Mouse (Mus musculus) neural tube, embryonic 14.5 days (tissue): ENCODE results near the gene Rgs12. TPM values are rescaled to one million over a fixed set of nuclear protein-coding genes. Genes with fewer than 3 reads are reported as not detected.

Source experiments
- ATAC-seq: fragments of 200-750 bp; cut with Nextera tagmentation; 2 replicates; pipeline ENCODE4 v1.8.0; 2017; ENCODE audit warnings: low read depth, mild to moderate bottlenecking, moderate TSS enrichment, moderate library complexity
- H3K27ac ChIP-seq: fragments of 300-500 bp; sonication (generic); 2 replicates; pipeline ENCODE4 v1.5.1; 2014; ENCODE audit warnings: low read depth, mild to moderate bottlenecking, control low read depth, low read length, moderate library complexity, mixed read lengths
- H3K27me3 ChIP-seq: fragments of 300-500 bp; sonication (generic); 2 replicates; pipeline ENCODE4 v1.6.1; 2014; ENCODE audit warnings: low read length; ENCODE audit not compliant: control insufficient read depth, insufficient read depth
- H3K36me3 ChIP-seq: fragments of 300-500 bp; sonication (generic); 2 replicates; pipeline ENCODE4 v1.6.1; 2014; ENCODE audit warnings: low read length, mixed read lengths; ENCODE audit not compliant: control insufficient read depth, insufficient read depth
- H3K4me1 ChIP-seq: fragments of 300-500 bp; sonication (generic); 2 replicates; pipeline ENCODE4 v1.6.1; 2014; ENCODE audit warnings: low read length; ENCODE audit not compliant: control insufficient read depth, insufficient read depth
- H3K4me2 ChIP-seq: fragments of 300-500 bp; sonication (generic); 2 replicates; pipeline ENCODE4 v1.6.1; 2014; ENCODE audit warnings: mild to moderate bottlenecking, low read depth, low read length, control low read depth
- H3K4me3 ChIP-seq: fragments of 300-500 bp; sonication (generic); 2 replicates; pipeline ENCODE4 v1.5.1; 2014; ENCODE audit warnings: low read depth, low read length, control low read depth, mixed read lengths
- H3K9ac ChIP-seq: fragments of 300-500 bp; sonication (generic); replicated peaks from 2 replicates; pipeline ENCODE4 v1.6.1; 2014; ENCODE audit warnings: low read depth, mild to moderate bottlenecking, control low read depth, low read length, mixed read lengths
- H3K9me3 ChIP-seq: fragments of 300-500 bp; sonication (generic); 2 replicates; pipeline ENCODE4 v1.6.1; 2016; ENCODE audit warnings: low read length; ENCODE audit not compliant: control insufficient read depth
- WGBS: fragments of 180-500 bp; shearing (Covaris S2); extraction: QIAGEN DNeasy Blood & Tissue Kit; methylation state at CpG from one replicate; pipeline ENCODE4 v1.1.7; 2014; 5-methylcytosine and 5-hydroxymethylcytosine counted together
- polyA plus RNA-seq: library from polyadenylated mRNA; unstranded; fragments of >200 nt; fragmentation: Nextera tagmentation; extraction: Ambion mirVana; gene quantifications from 2 replicates; pipeline ENCODE4 v1.2.1, GENCODE M21; 2014

The Rgs12 gene
- polyA plus RNA-seq, 1 experiment from 2014 or later = 31.6 TPM

DNA sequence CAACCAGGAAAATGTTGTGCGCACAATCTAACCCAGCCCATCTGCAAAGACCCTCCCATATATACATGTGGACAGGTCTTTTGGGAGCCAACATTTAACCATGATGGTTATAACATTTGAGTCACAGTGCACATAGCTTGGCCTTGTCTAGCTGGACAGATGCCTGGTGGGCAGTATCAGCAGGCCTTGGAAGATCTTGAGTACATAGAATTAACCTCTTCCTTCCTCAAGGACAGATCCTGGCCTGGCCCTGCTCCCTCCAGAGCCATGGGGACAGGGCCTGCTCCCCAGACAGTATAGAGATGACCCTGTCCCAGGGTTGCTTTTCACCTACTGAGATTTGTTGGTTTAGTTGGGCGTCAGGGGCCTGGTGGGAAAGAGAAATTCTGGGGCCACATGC, 120.6 kb downstream of the Rgs12 start:
- H3K9ac ChIP-seq = no peak overlapping the region
- H3K9me3 ChIP-seq = no peaks in the 10 kb centered on the region
- H3K4me2 ChIP-seq = no peak overlapping the region
- WGBS = 78% methylated on average over 2 of the region's 2 CpGs
- H3K4me1 ChIP-seq = 0 out of 2 replicates have a peak, but pooled peaks cover 2% of the 10 kb centered on the region
- ATAC-seq = no peak
- H3K36me3 ChIP-seq = no peaks in the 10 kb centered on the region
- no peak overlapping the region for H3K27ac ChIP-seq
- no peaks in the 10 kb centered on the region for H3K27me3 ChIP-seq
- H3K4me3 ChIP-seq = no peak overlapping the region

GRCm38 (mm10) chr5:35070314-35070713, 121.1 kb downstream of the Rgs12 start:
- Histone ChIP-seq H3K27ac (no peak overlapping the region), H3K4me3 (no peak overlapping the region), H3K36me3 (no peaks in the 10 kb centered on the region), H3K9ac (no peak overlapping the region), H3K4me1 (0 out of 2 replicates have a peak, but pooled peaks cover 2% of the 10 kb centered on the region), H3K27me3 (no peaks in the 10 kb centered on the region), H3K9me3 (no peaks in the 10 kb centered on the region), H3K4me2 (no peak overlapping the region)
- ATAC-seq = no peak
- WGBS = 91% methylated on average over 8 of the region's 8 CpGs

DNA sequence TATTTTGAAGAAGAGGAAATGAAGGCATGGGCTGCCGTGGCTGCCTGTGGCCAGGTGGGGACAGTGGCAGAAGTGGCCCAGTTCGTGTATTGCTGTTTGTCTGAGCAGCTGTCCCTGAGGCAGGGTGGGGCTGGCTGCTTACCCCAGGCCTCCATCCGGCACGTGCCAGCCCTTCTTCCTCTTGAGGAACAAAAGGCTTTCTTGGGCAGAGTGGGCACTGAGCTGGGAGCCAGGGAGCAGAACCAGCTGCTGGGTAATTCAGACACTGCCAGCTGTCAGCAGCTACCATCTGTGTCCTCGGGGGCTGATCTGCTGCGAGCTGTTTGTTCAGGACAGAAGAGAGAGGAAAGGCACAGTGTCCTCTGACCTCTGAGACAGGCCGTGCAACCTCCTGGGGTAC, 121.7 kb downstream of the Rgs12 start:
- Histone ChIP-seq H3K4me2 (no peak overlapping the region), H3K27ac (peak overlapping the region; percentile 18; the same call in 1 of the 2 replicates), H3K9me3 (no peaks in the 10 kb centered on the region), H3K4me3 (no peak overlapping the region), H3K9ac (no peak overlapping the region), H3K4me1 (0 out of 2 replicates have a peak, but pooled peaks cover 2% of the 10 kb centered on the region), H3K27me3 (no peaks in the 10 kb centered on the region), H3K36me3 (no peaks in the 10 kb centered on the region)
- ATAC-seq = peak; percentile 57; the same call in 1 of the 2 replicates
- WGBS = 48% methylated on average over 7 of the region's 7 CpGs

GRCm38 (mm10) chr5:35071855-35072254, 122.6 kb downstream of the Rgs12 start:
- H3K4me2 ChIP-seq = no peak overlapping the region
- no peaks in the 10 kb centered on the region for H3K27me3 ChIP-seq
- no peaks in the 10 kb centered on the region for H3K9me3 ChIP-seq
- 0 out of 2 replicates have a peak, but pooled peaks cover 2% of the 10 kb centered on the region for H3K4me1 ChIP-seq
- no peak for ATAC-seq
- H3K9ac ChIP-seq = no peak overlapping the region
- H3K4me3 ChIP-seq = no peak overlapping the region
- H3K36me3 ChIP-seq = no peaks in the 10 kb centered on the region
- H3K27ac ChIP-seq = no peak overlapping the region
- WGBS = 92% methylated on average over 6 of the region's 6 CpGs

DNA sequence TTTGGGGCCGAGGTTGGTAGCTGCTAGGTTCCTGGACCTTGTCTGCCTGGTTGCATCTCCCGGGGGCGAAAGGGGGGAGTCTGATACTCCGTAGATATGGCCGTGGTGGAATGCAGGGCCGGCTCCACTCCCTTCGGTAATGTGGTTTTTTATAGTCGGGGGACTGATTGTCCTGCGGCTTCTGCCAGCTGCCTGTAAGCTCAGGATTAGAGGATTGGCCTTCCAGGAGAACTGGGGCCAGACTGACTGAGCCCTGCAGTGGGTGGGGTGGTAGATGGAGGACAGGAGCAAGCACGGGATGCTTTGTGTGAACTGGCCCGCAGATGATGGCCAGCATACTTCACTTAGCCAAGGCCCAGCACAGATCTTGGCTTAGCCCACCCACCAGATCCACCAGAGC, 124.0 kb downstream of the Rgs12 start:
- 0 out of 2 replicates have a peak, but pooled peaks cover 2% of the 10 kb centered on the region for H3K4me1 ChIP-seq
- H3K9me3 ChIP-seq = no peaks in the 10 kb centered on the region
- H3K27ac ChIP-seq = no peak overlapping the region
- no peak overlapping the region for H3K4me3 ChIP-seq
- ATAC-seq = no peak
- no peak overlapping the region for H3K4me2 ChIP-seq
- no peaks in the 10 kb centered on the region for H3K27me3 ChIP-seq
- H3K36me3 ChIP-seq = no peaks in the 10 kb centered on the region
- 66% methylated on average over 11 of the region's 11 CpGs for WGBS
- no peak overlapping the region for H3K9ac ChIP-seq

DNA sequence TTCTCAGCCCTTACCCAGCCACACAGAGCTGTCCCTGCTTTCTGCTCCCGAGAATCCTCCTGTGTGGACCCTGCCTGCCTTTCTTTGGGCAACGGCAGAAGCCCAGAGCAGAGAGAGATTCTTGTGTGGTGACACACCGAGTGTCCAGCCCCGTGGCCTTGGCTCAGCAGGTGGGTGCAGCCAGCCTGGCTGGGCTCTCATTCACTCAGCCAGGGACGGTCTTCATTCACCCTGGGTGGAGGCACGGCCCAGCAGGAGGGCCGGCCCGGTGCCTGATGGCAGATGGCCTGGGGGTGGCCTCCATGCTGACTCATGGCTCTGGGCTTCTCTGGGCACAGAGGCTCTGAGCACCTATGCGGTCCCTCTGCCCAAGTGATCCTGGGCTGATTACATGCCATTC, 124.7 kb downstream of the Rgs12 start:
- 73% methylated on average over 9 of the region's 9 CpGs for WGBS
- Histone ChIP-seq H3K9ac (no peak overlapping the region), H3K4me2 (no peak overlapping the region), H3K4me3 (no peak overlapping the region), H3K27me3 (no peaks in the 10 kb centered on the region), H3K27ac (no peak overlapping the region), H3K9me3 (no peaks in the 10 kb centered on the region), H3K4me1 (0 out of 2 replicates have a peak, but pooled peaks cover 2% of the 10 kb centered on the region), H3K36me3 (no peaks in the 10 kb centered on the region)
- ATAC-seq = no peak

DNA sequence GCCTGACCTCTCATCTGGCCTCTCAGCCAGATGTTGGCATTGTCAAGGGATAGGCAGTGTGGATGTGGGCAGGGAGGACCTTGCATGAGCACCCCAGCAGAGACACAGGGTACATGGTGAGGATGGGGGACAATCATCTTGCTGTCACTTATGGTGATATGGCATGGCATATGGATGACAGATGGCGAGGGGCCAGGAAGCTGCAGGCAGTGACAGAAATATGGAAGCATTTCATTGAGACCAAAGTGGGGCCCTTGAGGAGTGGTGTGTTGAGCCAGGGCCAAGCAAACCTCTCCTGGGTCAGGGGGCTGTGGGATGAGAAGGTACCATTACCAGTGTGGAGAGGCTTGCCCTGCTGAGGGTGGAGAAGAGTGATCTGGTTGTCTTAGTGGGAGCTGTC, 127.1 kb downstream of the Rgs12 start:
- 87% methylated on average over 1 of the region's 1 CpGs for WGBS
- ATAC-seq = no peak
- no peak overlapping the region for H3K27ac ChIP-seq
- no peaks in the 10 kb centered on the region for H3K9me3 ChIP-seq
- no peaks in the 10 kb centered on the region for H3K27me3 ChIP-seq
- H3K4me1 ChIP-seq = no peaks in the 10 kb centered on the region
- no peaks in the 10 kb centered on the region for H3K36me3 ChIP-seq
- H3K9ac ChIP-seq = no peak overlapping the region
- H3K4me2 ChIP-seq = no peak overlapping the region
- H3K4me3 ChIP-seq = no peak overlapping the region

DNA sequence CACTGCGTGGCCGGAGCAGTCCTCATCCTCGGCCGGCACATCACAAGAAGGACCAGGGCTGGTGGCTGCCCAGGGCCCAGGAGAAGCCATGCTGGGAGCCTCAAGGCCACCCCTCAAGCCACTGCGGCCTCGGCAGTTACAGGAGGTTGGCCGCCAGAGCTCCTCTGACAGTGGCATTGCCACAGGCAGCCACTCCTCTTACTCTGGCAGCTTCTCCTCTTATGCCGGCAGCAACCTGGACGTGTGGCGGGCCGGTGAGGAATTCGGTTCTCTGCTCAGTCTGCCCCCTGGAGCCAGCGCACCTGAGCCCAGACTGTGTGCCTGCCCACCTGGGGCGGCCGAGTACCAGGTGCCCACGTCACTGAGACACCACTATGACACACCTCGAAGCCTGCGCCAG, 129.9 kb downstream of the Rgs12 start:
- Histone ChIP-seq H3K27ac (no peak overlapping the region), H3K9ac (no peak overlapping the region), H3K9me3 (no peaks in the 10 kb centered on the region), H3K4me3 (no peak overlapping the region), H3K4me2 (no peak overlapping the region), H3K4me1 (no peaks in the 10 kb centered on the region), H3K27me3 (no peaks in the 10 kb centered on the region), H3K36me3 (no peaks in the 10 kb centered on the region)
- no peak for ATAC-seq
- 40% methylated on average over 18 of the region's 18 CpGs for WGBS

DNA sequence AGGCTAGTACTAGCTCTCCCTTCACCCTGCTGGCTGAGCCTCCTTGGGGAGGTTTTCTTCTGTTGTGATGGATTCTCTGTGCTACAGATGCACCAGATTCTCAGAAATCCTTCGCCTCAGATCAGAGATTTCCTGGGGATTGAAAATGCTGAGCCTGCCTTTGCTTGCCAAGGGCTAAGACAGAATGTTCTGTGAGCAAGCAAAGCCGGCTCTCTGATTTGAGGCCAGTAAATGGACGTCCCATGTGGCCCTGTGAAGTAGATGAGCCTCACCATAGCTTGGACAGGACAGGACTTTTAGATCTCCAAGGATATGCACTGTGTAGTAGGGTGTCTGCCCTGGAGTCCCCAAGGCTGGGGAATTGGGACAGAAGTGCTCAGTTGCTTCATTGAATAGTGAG, 135.7 kb downstream of the Rgs12 start:
- H3K9me3 ChIP-seq = no peaks in the 10 kb centered on the region
- 81% methylated on average over 3 of the region's 3 CpGs for WGBS
- no peaks in the 10 kb centered on the region for H3K4me1 ChIP-seq
- no peak overlapping the region for H3K9ac ChIP-seq
- H3K4me3 ChIP-seq = no peak overlapping the region
- no peaks in the 10 kb centered on the region; the same call in 1 of the 2 replicates for H3K36me3 ChIP-seq
- H3K27ac ChIP-seq = no peak overlapping the region
- no peak overlapping the region for H3K4me2 ChIP-seq
- H3K27me3 ChIP-seq = no peaks in the 10 kb centered on the region
- ATAC-seq = no peak
